Mouse (Mus musculus) urinary bladder, postnatal 10 days (tissue): ENCODE measurements around the gene Pcsk2.

Source experiments
- DNase-seq: peaks from one replicate; pipeline ENCODE4 v3.0.0; 2022; ENCODE audit warnings: low spot score

Gene Pcsk2

DNA sequence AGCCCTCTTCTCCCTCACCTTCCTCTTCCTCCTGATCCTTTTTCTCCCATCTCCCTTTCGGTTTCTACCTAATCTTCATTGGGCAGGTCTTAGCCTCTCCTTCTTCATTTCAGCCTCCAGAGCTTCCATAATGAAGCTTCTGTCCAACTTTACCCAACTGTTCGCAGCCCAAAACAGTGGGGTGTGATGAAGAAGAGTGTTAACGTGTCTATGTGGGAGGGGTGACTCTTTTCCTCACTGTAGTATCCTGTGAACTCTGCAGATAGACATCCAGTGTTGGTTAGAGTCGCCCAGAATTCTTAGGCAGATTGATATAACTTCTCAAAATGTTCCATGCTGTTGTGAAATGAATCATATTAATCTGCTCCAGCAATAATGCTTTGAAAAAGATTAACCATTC is 98.4 kb downstream of the Pcsk2 start:
- no peak for DNase-seq

GRCm38 (mm10) chr2:143646001-143646400 is 100.0 kb downstream of the Pcsk2 start:
- no peak for DNase-seq

DNA sequence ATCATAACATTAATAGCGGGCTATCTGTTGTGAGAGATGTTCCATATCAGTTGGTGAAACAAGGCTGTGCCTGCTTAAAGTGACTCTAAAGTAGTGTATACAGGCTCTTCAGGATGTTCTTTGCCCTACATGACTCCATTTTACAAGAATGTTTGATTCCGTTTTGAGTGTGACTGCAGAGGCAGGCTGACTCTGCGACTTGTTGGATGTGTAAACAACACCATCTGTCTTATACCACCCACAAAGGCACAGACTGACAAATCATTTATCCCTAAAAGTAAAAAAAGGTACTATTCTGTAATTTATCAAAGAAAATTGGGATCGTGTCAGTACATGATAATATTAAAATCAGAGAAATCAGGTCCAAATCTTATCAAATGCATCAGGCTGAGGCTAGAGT is 108.7 kb downstream of the Pcsk2 start:
- DNase-seq: no peak

DNA sequence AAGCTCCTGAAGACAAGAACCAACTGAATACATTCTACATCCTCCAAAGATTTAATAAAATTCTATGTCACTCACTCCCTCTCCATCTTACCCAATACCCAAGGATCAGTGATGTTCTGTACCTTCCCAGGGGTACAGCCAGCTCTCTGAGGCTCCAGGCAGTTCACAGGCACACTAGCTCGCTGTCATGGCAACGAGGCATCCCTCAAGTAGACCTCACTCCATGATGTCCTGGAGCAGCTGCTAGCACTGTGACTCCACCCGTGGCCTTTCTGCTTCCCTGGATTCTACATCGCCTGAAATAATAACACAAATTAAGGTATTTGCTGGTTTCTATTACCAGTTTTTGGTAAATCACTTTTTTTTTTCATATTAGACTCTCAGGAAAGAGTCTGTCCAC is 111.0 kb downstream of the Pcsk2 start:
- DNase-seq: no peak

DNA sequence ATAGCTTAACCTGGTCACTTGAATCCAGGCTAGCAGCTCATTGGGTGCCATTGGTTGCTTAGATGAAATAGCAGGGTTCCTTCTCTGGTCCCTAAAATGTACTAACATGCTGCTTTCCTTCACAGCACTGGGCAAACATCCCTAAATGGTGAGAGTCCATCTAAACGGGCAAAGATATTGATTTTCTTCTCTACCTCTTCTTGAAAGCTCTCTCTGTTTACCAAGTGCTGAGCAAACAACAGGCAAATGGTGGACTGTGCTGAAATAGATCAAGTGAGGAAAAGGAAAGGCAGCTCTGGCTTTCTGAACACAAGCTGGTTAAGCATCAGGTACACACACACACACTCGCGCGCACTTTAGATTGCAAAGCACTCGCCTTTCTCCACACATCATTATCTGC is 120.8 kb downstream of the Pcsk2 start:
- DNase-seq: no peak

GRCm38 (mm10) chr2:143677869-143678268 is 131.9 kb downstream of the Pcsk2 start:
- DNase-seq: no peak

DNA sequence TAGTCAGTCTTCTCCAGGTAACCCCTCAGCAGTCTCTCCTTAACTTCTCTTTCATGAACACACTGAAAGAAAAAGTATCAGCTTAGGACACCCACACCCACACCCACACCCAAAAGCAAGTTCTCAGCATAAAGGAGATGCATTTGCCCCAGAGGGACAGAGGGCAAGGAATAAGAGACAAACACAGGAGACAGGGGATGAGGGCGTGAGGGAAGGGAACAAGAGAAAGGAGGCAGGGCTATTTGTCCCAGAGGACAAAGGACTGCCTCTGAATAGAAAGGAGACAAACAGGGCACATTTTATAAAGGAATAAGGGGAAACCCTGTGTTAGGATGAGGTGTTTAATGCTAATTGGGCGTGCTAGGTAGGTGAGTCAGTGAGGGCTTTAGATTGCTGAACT is 133.6 kb downstream of the Pcsk2 start:
- no peak for DNase-seq

DNA sequence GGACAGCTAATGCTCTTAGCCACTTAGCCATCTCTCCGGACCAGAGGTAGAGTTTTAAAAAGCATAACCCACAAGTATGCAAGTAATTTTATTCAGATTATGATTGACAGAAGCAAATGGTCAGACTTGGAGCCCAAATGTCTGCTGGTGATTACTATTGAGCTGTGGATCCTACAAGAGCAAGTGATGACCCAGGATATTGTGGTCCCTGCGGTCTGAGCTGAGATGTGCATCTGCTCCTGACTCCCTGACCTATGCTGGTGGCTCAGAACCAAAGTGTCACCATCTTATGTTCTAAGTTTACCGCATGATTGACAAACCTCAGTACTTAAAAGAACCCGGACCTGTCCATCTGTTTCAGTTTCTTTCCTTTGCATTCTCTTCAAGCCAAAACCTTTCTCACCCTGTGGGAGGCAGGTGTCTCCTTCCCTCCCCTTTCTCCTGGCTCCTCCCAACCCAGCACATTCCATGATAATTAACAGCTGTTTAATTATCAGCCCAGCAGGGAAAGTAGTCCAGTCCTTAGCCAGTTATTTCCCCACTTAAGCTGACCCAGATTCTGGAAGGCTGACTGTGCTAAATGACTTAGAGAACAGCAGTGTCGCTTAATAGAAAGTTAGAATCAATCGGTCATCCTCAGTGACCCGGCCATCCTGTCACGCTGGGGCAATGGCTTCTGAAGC is 136.1 kb downstream of the Pcsk2 start:
- DNase-seq: no peak

GRCm38 (mm10) chr2:143683513-143683912 is 137.6 kb downstream of the Pcsk2 start:
- DNase-seq: no peak

- DNase-seq: no peak
Measured at GRCm38 (mm10) chr2:143691244-143691643, 145.3 kb downstream of the Pcsk2 start.

- DNase-seq: no peak
Measured at GRCm38 (mm10) chr2:143696026-143696557, 150.1 kb downstream of the Pcsk2 start.

DNA sequence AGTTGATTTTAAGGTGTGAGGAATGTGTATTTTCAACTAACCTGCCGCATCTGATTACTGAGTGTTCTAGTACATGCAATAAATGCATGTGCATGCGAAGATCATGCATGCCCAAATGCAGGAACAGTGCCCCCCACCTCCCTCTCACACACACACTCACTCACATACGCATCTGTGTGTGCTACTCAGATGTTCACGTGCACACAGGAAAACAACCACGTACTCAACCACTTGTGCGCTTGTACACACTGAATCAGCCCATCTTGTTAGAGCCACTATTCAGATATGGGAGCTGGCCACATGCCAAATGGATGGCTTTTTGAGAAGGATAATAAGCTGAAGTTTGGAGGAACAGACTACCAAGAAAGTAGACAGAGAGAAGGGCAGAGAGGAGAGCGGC is 150.7 kb downstream of the Pcsk2 start:
- no peak for DNase-seq

DNA sequence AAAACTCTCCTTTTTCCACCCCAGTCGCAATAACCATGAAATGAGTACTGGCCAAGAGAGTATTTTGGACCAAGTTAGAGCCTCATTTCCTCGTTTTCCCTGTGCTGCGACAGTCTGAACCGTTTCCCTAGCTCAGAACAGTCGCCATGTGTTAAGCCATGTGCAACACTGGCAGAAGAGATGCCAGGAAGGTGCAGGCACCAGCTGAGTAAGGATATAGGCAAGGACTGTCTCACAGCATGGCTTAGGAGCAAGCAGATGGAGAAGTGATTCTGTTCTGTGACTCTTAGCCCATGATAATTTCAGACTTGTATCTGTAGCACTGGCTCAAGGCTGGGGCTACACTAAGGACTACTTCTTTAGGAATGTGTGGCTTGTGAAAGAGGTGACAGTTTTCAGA is 155.2 kb downstream of the Pcsk2 start:
- no peak for DNase-seq

DNA sequence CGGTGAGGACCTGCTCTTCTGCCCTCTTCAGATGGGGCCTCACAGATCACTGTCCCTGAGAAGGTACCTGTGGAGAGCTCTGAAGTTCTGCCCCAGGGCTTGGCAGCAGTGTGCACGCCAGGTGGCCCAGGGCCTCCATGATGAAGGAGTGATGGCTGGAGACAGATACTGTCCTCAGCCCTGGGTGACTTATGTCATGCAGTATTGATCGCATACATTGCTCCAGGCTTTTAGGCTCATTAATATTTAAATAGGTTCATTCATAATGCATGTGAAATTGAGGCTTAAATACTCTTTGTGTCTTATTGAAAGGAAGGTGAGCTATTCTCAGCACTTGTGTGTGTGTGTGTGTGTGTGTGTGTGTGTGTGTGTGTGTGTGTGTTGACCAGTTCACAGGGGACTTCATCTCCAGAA is 157.0 kb downstream of the Pcsk2 start:
- no peak for DNase-seq

DNA sequence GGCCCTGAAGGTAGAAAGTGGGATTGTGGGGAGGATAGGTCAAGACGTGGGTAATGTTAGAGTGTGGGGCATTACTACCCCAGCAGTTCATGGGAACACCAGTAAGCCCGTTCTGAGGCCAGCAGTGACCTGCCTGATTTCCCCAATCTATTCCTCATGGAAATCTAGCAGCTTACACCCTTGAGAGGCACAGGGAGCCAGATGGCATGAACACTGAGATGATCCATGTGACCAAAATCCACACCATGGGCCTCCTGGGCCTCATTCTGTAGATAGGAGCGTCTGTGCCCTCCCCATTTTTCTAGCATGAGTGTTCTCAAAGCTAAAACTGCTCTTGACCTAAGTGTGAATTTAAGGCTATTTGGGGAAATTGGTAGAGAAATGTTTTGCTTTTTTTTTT is 162.2 kb downstream of the Pcsk2 start:
- DNase-seq: no peak

DNA sequence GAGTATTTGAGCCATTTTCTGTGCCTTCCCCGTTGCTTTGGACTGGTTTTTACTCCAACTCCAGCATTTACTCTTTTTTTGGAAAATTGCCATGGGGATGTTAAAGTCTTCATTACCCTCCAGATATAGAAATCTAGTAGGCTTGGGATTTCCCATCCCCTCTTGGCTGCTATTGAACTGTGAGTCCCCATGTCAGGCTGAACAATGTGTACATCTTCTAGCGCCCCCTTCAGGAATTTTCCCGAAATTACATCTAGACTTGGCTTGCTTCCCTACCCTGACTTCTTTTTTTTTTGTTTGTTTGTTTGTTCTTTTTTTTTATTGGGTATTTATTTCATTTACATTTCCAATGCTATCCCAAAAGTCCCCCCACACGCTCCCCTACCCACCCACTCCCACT is 163.3 kb downstream of the Pcsk2 start:
- no peak for DNase-seq

DNA sequence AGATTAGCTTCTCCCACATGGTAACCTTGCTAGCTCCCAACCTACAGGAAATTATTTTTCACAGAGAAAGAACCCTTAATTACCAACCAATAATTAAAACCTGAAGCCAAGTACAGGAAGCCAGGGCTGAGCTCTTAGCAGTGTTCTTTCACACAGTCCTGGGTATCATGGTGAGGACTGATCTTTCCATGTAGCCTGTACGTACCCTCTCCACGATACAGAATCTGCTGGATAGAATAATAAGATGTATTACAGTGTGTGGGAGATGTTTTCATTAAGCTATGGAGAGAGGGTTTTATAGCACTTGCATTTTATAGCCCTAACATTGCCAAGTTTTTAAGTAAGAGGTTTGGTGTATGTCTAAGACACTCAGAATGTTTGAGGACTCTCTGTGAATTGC is 164.0 kb downstream of the Pcsk2 start:
- DNase-seq: no peak

DNA sequence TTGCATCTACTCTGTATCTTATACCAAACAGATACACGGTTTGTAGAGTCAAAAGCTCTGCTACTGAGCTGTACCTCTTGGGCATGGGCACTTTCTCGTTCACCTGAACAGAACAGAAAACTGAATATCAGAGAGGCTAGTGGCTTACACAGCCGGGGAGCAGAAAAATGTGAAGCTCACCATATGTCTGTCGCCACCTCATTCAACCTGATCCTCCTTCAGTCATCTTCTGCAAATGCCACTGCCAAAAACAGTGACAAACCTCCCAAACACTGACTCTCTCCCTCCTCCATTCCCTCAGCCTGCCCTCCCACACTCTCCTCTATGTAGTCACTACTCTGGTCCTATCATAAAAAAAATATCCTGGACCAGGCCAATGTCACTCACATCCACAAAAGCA is 165.9 kb downstream of the Pcsk2 start:
- no peak for DNase-seq

DNA sequence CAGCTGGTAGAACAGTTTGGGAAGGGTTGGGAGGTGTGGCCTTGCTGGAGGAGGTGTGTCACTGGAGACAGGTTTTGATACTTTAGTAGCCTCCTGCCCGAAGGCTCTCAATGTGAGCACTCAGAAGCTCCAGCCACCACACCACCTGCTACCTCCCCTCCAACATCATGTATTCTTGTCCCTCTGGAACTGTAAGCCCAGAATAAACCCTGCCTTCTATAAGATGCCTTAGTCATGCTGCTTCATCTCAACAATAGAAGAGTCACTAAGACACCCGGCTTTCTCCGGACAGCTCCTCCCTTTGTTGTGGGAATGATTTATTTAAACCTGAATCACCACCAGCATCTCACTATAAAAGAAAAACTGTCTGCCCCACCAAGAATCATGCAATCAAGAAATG is 166.9 kb downstream of the Pcsk2 start:
- DNase-seq: no peak

GRCm38 (mm10) chr2:143713902-143714301 is 167.9 kb downstream of the Pcsk2 start:
- no peak for DNase-seq

GRCm38 (mm10) chr2:143715110-143715509 is 169.2 kb downstream of the Pcsk2 start:
- DNase-seq: no peak

- no peak for DNase-seq
Measured at GRCm38 (mm10) chr2:143723231-143723630, 177.3 kb downstream of the Pcsk2 start.

- no peak for DNase-seq
Measured at GRCm38 (mm10) chr2:143724101-143724500, 178.1 kb downstream of the Pcsk2 start.

GRCm38 (mm10) chr2:143724720-143725119 is 178.8 kb downstream of the Pcsk2 start:
- no peak for DNase-seq
